17 mouse cellular contexts compared by ENCODE assay signal in the genomic region with DNA sequence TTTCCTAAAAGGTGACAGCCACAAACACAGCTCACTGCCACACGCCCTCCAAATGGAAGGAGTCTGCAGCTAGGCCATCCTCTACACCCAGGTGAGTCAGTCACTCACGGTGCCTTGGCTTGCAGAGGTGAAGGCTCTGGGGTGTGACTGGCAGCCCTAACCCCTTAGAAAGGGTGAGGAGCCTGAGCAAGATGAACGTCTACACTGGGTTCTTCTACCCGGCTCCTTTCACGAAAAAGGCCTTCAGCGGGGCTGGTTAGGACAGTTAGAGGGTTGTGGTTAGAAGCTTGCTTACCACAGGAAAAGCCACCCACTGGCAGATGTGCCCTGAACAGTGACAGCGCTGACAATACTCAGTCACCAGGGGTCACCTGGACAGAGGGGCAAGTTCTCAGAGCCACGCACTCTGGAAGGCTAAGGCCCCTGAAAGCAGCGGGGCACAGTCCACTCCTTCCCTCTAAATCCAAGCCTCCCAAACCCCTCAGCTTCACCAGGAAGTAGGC. TPM values are rescaled to one million over a fixed set of nuclear protein-coding genes. Genes with fewer than 3 reads are reported as not detected.
A peak's percentile ranks its signal among the peaks of the same experiment; 100 is the strongest.
DNase-seq lines count a peak whose midpoint lies in the region; ATAC-seq lines count a peak whose summit lies in the region.
"Had no signal": no experiment of that assay in that cellular context is flagged by ENCODE, and none has a peak within 500 bp of the region (broad histone marks: within the 10 kb centered on the region; RNA-seq: fewer than 3 reads in every experiment).

No protein-coding gene starts in this region.

- H3K27ac ChIP-seq in liver, embryonic 13.5 days, result no peak overlapping the region; the same call in 1 of the 2 replicates
- H3K27ac ChIP-seq: hindbrain, embryonic 13.5 days had no signal

- no peak for DNase-seq in liver, embryonic 13.5 days
- DNase-seq in liver, result no peak
- peak; percentile 49 for DNase-seq in thymus, postnatal 4 days
- DNase-seq in lung, adult 18-20 months, result no peak
- DNase-seq in urinary bladder, postnatal 36 days (ENCODE audit: low spot score in 2 of 2), result no peak
- no peak for DNase-seq in layer of hippocampus, adult 9-10 months (ENCODE audit: low spot score)
- DNase-seq: cerebellum, adult 9-10 months; kidney, adult 8-10 months; layer of hippocampus, adult 9-11 months; left cerebral cortex, postnatal 4 days had no signal

- H3K27me3 ChIP-seq in liver, embryonic 13.5 days, result no peaks in the 10 kb centered on the region
- H3K27me3 ChIP-seq: hindbrain, embryonic 13.5 days had no signal

- H3K36me3 ChIP-seq in liver, embryonic 13.5 days, result peaks cover 23% of the 10 kb centered on the region

- H3K9me3 ChIP-seq in liver, embryonic 13.5 days (replicated peaks), result no peaks in the 10 kb centered on the region
- H3K9me3 ChIP-seq: hindbrain, embryonic 13.5 days had no signal

- 30% methylated on average over 9 of the region's 9 CpGs for WGBS in liver, embryonic 13.5 days (ENCODE audit: insufficient replicate concordance)

- H3K4me2 ChIP-seq in liver, embryonic 13.5 days, result no peak overlapping the region
- H3K4me2 ChIP-seq: hindbrain, embryonic 13.5 days had no signal

- H3K4me1 ChIP-seq in liver, embryonic 13.5 days (replicated peaks), result peaks cover 25% of the 10 kb centered on the region

- no peak overlapping the region for H3K4me3 ChIP-seq in liver, embryonic 13.5 days (replicated peaks)
- H3K4me3 ChIP-seq: hindbrain, embryonic 13.5 days had no signal

- H3K9ac ChIP-seq in liver, embryonic 13.5 days, result no peak overlapping the region
- H3K9ac ChIP-seq: hindbrain, embryonic 13.5 days had no signal

- ATAC-seq in liver, embryonic 13.5 days (ENCODE audit: low read depth), result peak; percentile 15; the same call in 1 of the 2 replicates
- ATAC-seq in hematopoietic stem cell, adult 5-6 weeks (replicated peaks in 1 of 2; ENCODE audit: insufficient read depth in 1 of 2, low FRiP score in 2 of 2, low TSS enrichment in 1 of 2, low read depth in 1 of 2, poor library complexity in 2 of 2, severe bottlenecking in 2 of 2), result peak; percentile 37 to 65; a peak in 3 of 4 replicates
- peak; percentile 36; the same call in 1 of the 2 replicates for ATAC-seq in monocyte, adult 5-6 weeks (replicated peaks; ENCODE audit: insufficient number of reproducible peaks, low FRiP score, low TSS enrichment, poor library complexity, severe bottlenecking)
- ATAC-seq: forebrain, embryonic 14.5 days had no signal

RNA-seq across cellular contexts. Expression of a gene that starts 18.1 kb away (rescaled TPM):
- 6.0 and 7.0 TPM in 2 replicates for polyA plus RNA-seq in liver, embryonic 13.5 days (2015; fragmentation: Nextera tagmentation; extraction: Ambion mirVana)
- 9.6 and 13.3 TPM in 2 replicates for total RNA-seq in hematopoietic stem cell, adult 5-6 weeks (2017)
- total RNA-seq in monocyte, adult 5-6 weeks (2017), result 10.7 to 13.7 TPM (median 13.0 TPM) in 3 replicates

RNA-seq across cellular contexts. Expression of a gene that starts 19.9 kb away (rescaled TPM):
- polyA plus RNA-seq in liver, embryonic 13.5 days (2015; fragmentation: Nextera tagmentation; extraction: Ambion mirVana), result 22.9 and 26.1 TPM in 2 replicates
- total RNA-seq in hematopoietic stem cell, adult 5-6 weeks (2017), result 24.1 and 33.0 TPM in 2 replicates
- total RNA-seq in monocyte, adult 5-6 weeks (2017), result 6.5 to 13.6 TPM (median 12.2 TPM) in 3 replicates

RNA-seq across cellular contexts. Expression of a gene that starts 42.1 kb away (rescaled TPM):
- not detected in 2 replicates for polyA plus RNA-seq in liver, embryonic 13.5 days (2015; fragmentation: Nextera tagmentation; extraction: Ambion mirVana)
- not detected in 2 replicates for total RNA-seq in hematopoietic stem cell, adult 5-6 weeks (2017)
- not detected in 3 replicates for total RNA-seq in monocyte, adult 5-6 weeks (2017)
- total RNA-seq: midbrain, postnatal 0 days had no signal
- polyA plus RNA-seq: embryonic facial prominence, embryonic 11.5 days; forebrain, embryonic 14.5 days; hindbrain, embryonic 13.5 days; lung, postnatal 0 days; midbrain, postnatal 0 days had no signal
